Mouse (Mus musculus) adrenal gland, adult 18-20 months (tissue): ENCODE data around the gene Rai14. TPM values are rescaled to one million over a fixed set of nuclear protein-coding genes. Genes with fewer than 3 reads are reported as not detected.

Experiments used
- DNase-seq, 2 experiments: peaks; one replicate each; pipeline ENCODE4 v3.0.0; 2021 to 2022; ENCODE audit warnings: low spot score in 2 of 2
- total RNA-seq, 2 experiments: library from RNA; stranded (reverse); gene quantifications; 1 replicate in 1 of 2; 2 replicates in 1 of 2; pipeline ENCODE4 v1.2.3; 2021

The Rai14 gene
- total RNA-seq, 2 experiments from 2014 or later = 26.9 to 28.7 TPM

DNA sequence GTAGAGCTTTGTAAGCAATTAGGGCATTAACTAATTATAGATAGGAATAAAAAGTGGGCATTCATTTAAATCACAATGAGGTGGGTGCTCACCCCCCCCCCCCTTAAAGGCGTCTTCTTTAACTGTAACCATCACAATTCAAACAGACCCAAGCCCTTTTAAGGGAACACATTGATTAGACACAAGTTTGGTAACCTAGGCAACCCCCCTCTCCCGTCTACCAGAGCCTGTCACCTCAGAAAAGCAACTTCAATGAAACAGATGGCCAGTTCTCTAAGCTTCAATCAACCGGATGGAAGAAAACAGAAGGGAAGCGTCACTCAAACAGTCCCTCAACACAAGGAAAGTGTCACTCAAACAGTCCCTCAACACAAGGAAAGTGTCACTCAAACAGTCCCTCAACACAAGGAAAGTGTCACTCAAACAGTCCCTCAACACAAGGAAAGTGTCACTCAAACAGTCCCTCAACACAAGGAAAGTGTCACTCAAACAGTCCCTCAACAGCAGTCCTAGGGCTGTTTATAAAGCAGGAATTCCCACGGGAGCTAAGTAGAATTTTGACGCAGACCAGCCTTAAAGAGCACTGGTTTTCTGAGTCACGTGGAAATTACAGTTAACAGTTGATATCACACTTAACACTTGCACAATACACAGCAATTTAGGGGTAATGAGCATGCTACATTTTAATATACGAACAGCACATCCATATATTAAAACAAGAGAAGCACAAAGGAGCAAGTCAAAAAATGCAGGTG is 59.1 kb downstream of the Rai14 start:
- no peak for DNase-seq

DNA sequence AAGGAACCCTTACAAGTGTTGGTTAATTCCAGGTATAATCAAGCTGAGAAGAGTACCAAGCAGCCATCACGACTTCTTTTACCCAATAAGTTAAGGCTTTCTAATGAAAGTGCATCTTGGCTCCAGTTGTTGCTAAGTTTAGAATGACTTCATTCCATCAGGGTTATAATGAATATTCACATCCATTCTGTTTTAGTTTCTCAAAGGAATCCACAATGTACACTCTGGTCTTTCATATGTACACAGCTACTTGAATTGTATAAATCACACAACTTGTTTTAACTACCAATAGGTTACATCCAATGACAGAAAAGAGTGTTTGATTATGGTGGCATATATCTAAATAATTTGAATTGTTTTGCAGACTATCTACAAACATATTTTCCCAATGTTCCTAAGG is 59.7 kb downstream of the Rai14 start:
- no peak for DNase-seq

DNA sequence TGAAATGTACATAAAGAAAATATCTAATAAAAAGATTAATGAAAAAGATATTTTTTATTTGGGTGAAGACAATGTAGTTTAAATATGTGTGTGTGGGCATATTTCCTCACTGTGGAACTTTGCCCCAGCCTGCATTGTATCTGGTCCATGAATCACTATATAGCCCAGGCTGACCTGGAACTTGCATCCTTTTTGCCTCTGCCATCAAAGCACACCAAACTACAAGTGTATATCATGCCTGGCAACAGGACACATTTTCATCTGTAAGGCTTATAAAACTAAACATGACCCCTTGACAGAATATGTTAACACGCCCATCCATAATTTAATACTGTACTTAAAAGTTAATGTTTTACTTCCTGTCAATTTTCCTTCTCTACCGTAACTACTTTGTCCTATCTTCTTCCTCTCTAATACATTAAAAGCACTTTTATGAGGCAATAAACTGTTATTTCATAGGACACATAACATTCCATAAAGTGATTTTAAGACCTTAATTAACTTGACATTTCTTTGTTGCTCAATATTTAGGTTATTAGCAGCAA is 61.4 kb downstream of the Rai14 start:
- no peak for DNase-seq

DNA sequence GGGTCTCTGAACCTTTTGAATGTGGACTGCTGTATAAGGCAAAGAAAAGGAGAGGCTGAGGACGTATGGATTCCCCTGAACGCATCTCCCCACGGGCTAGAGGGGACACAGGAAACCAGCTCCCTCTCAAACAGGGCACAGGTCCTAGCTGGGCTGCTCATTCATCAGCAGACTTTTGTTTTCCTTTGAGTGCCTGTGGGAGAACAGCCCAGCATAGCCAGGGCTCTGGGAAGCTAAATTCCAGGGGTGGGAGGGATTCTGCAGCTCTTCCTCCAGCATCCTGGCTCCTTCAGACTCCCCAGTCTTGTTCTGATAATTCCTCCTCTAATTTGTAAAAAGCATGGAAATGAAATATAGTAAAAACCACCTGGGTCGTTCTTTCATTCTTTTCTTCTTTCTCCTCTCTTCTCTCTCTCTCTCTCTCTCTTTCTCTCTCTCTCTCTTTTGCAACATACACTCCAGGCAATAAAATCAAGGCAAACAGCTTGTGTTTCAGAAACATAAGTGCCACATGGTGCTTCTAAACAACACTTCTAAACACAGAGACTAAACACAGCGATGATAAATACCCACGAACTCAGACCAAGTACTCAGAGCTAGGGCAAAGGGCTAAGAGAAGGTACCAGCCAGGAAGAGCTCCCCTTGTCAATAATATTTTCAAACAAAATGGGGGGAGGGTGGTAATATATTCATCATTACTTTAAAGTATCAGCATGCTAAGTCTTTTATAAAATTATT is 65.9 kb downstream of the Rai14 start:
- no peak for DNase-seq

DNA sequence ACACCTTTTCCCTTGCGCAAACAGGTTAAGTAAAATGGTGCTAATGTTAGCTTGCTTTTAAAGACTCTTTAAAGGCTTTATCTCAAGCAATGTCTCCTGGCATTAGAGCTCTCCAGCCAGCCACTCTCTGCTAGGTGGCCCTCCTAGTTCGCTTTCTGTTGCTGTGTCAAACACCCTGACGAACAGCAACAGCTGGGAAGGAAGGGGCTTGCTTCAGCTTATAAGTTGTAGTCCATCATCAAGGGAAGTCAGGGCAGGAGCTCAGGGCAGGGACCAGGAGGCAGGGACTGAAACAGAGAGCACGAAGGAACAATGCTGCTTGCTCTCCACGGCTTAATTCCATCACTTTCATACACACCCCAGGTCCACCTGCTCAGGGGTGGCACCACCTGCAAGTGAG is 68.1 kb downstream of the Rai14 start:
- DNase-seq = no peak

DNA sequence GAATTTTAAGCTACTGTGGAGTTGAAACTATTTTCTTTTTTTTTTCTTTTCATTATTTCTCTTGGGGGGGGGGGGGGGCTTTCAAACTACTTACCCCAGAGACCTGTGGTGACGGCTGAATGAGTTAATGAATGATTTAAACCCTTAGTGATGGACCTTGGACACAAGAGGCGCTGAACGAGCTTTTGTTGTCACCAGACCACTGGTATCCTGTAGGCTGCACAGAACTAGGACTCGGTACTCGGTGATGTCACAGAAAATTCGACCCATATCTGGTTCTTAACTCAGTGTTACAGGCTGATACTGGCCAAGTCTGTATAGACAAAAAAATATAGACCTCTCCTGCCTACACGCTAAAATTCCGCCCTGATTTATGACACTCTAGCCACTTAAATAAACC is 69.3 kb downstream of the Rai14 start:
- DNase-seq = no peak

DNA sequence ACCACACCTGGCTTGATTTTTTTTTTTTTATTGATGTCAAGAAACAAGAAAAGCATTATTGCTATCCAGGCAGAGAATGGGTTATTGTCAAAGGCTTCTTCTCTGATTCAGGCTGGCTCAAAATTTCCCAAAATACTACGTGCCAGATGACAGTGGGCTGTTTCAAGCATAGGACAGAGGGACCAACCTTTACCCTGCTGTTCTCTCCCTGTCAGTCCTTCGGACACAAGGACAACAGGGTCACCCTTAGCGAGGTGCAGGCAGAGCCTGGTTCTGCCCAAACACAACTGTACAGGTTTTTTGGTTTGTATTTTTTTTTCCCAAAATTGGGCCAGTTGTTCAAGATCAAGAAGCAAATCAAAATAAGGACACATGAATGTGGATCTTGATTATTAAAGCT is 70.6 kb downstream of the Rai14 start:
- no peak for DNase-seq

DNA sequence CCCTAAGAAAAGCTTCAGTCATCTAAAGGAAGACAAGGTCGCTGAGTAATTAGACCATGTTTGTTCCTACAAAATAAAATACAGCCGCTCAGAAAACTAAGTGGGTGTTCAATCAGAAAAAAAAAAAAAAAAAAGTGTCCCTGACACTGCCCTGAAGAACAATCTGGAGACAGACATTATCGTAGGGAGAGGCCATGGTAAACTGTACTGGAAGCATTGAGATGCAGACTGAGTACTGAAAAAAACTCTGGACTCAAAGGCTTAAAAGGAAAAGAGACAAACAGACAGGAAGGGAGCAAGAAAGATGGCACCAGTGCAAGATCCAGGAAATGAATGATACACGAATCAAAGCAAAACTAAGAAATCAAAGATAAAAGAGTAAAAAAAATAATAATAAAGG is 71.2 kb downstream of the Rai14 start:
- no peak for DNase-seq

DNA sequence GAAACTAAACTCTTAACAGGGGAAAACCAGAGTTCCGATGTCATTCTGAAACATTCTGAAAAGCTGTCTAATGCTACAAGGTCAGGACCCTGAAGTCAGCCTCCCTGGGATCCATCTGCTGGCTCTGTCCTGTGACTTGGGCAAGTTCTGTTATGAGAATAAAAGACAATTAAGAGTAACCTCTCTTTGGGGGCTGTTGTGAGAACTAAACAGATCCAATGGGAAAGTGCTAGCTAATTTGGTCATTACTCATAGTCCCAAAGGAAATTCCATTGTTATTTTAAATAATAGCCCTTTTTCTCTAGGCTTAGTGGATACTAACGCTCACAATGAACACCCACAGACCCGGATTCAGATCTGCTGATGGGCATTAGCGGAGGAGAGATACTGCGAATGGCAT is 72.0 kb downstream of the Rai14 start:
- no peak for DNase-seq

DNA sequence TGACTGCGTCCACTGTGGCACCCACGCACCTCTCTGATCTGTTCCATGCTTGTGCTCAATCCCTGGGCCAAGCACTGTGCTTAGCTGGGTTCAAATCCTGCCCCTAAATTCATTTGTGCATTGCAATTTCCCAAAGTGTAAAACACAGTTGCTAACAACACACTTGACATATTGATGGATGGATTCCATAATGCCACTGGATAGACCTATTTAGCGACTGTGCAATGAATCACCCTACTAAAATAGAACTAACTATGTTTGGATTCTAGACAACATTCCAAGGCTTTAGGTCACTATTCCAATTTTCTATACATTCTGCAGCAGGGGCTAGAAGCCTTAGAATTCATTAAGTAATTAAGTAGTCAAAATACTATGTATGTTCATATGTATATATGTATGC is 73.7 kb downstream of the Rai14 start:
- DNase-seq = no peak

DNA sequence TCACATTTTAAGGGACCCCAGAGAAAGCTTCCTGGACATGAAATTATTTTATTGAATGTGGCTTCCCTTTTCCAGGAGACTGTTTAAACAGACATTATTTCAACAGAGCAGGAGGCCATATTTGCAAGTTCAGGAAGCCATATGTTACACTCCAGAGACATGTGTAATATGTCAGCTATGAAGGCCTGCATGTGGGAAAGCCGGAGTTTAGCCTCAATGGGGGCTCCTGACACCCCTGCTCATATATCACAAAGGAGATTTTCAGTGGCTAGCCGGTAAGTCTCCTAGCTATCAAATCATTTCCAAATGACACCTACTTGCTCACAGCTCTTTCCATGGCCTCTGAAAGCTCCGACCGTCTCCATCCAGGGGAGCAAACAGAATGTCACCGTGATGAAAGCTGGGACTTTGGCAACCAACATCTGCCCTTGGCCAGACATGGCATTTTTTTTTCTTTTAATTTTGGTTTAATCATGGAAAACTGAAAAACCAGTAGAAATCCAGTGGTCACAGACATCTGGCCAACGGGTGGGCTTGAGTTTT is 77.1 kb downstream of the Rai14 start:
- DNase-seq = no peak

DNA sequence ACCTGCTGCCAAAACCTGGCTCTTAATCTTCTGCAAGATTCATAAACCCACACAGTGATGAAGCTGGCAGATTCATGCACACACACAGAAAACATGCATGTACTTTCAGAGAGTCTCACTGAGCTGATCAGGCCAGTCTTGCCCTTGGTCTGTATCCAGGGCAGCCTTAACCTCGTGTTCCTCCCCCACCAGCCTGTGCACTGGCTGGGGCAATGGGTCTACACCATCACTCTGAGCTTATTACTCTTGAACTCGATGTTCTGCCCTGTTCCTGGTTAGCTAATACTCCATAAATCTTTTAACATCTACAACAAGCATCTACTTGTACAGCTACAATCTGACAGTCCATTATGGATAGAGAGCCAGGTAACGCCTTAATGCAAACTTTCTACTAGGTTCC is 77.6 kb downstream of the Rai14 start:
- no peak for DNase-seq

DNA sequence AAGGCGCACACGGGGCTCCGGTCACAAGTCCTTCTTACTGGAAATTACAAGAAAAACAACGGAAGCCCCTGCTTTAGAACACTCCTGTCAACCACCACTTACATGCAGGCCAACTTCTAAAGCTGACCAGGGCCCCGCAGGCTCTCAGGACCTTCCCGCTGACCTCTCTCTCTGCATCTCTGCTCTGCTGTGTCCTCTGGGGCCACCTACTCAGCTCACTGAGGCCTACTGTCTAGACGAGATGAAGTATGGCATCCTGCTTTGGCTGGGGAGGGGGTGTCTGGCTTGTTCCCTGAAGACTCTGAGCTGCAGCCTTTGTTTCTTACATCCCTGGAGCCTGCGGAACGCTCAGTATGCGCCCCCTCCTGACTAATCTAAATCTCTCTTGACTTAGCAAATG is 79.3 kb downstream of the Rai14 start:
- no peak for DNase-seq

DNA sequence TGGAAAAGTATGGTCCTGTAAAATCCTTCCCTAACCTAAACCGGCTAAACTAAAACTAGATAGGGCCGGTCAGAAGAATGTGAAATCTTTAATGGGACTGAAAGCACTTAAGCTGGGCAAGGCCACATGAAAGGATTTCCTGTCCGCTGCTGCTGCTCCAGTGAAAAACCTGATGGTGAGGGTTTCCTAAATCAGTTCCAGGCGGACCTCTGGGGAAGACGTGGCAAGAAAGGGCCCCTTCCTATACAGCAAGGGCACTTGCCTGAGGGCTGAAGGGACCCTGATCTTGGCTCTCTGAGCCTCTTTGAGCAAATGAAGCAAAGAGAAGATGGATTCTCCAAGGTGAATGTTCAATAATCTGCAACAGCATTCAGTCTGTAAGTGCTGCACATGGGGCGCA is 80.2 kb downstream of the Rai14 start:
- DNase-seq = no peak

DNA sequence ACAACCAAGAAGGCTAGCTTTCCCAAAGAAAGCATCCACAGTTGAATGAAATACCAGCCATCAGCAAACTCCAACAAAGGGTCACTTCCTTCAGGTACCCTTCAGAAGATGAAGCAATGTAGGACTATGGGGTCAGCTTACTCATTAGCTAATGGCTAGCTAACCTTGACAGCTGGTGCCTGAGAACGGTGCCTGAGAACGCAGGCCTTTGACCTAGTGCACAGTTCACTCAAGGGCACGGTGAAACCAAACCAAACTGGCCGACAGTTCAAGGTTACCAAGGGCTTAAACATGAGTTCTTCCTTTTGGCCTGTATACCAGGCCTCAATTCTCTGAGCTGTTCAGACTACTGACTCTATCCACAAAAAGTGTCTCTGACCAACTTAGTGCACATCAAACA is 81.0 kb downstream of the Rai14 start:
- no peak for DNase-seq

DNA sequence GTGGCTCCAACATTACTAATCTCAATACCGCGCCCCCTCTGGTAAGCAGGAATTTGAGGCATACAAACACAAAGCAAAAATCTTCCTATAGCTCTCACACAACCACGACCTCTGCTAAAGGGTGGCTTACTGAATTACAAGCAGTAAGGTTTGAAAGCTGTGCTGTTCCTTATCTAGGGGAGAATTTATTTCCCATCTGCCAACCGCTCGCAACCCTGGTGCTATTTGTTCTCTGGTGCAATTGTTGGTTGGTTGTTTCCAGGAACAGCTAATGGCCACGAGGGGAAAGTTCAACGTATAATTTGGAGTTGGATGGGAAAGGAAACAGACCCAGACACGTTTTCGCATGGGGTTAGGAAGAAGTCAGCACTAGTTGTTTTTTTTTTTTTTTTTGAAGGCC is 81.8 kb downstream of the Rai14 start:
- DNase-seq = no peak

DNA sequence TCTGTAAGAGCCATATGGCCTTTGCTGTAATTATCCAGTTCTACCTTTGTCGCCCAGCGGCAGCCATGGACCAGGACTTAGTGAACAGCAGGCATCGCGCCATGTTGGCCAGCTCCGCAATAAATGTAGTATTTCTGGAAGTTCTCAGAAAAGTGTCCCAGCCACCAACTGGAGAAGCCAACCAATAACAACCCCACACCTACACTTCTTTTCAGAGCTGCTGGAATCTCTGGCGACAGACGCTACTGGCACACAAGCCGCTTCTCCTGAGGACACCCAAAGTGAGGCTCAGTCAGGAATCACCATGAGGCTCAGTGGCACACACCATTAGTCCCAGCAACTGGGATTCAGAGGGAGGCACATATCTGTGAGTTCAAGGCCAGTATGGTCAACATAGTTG is 82.4 kb downstream of the Rai14 start:
- no peak for DNase-seq

DNA sequence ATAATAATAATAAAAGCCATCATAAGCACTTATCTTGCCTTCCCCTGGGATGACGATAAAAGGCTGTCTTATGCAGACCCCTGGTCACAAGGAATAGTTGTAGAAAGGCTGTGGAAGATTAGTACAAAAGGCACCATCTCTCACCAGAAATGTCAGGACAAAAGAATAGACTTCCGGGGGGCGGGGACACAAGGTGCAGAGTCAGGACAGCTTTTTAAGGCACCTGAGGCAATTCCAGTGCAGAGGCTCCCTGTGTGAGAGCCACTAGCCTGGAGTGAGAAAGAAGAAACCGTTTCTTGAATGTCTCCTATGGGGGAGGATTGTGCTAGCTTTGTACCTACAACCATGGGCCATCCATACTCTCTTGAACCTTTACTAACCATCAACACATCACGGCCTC is 82.9 kb downstream of the Rai14 start:
- DNase-seq = no peak

DNA sequence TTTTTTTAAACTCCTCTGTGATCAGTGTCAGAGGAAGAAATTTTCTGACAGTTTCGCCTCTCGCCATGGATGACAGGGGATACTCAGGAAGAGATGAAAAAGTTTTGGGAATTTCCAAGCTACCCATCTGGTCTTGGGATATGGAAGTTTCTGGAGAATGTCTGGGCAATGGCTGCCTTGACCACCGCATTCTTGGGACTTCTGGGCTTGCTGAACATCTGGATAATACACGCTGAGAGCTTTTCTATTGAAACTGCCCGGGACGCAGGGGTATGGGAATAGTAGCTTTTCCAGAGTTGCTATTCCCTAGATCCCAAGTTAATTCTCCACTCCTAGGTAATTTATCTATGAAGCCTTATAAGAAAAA is 85.5 kb downstream of the Rai14 start:
- DNase-seq = no peak

DNA sequence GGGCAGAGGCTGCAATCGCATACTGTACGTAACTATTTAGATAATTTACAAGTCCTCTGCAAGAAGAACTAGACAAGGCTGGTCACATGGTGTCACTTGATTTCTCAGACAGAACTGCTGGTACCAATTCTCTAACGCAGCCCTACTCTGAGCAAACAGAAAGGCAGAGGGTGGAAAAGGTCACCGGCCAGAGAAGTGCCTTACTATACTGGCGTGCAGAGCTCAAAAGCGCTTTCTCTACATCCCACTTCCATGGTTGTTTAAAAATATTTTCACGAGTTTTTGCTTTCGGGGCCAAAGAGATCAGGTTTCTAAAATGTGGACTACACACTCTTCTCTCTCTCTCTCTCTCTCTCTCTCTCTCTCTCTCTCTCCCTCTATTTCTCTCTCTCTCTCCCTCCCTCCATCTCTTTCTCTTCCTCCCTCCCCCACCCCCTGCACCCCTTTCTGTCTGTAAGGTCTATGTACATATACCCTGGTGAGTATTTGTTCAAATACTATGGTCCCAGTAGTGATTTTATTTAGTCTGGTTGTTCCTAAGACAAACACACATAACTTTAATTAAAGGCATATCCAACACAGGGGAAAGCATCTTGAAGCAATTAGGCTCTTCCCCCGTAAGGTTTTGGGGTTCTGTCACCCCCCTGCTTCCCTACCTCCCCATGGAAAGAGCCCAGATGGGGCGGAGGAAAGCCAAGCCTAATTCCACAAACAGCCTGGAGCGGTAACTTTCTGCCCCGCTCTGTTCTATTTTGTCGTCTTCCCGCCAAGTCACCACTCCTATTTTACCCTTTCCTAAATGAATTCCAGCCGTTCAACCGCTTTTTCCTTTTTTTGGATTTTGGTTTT is 86.1 kb downstream of the Rai14 start:
- DNase-seq = no peak

DNA sequence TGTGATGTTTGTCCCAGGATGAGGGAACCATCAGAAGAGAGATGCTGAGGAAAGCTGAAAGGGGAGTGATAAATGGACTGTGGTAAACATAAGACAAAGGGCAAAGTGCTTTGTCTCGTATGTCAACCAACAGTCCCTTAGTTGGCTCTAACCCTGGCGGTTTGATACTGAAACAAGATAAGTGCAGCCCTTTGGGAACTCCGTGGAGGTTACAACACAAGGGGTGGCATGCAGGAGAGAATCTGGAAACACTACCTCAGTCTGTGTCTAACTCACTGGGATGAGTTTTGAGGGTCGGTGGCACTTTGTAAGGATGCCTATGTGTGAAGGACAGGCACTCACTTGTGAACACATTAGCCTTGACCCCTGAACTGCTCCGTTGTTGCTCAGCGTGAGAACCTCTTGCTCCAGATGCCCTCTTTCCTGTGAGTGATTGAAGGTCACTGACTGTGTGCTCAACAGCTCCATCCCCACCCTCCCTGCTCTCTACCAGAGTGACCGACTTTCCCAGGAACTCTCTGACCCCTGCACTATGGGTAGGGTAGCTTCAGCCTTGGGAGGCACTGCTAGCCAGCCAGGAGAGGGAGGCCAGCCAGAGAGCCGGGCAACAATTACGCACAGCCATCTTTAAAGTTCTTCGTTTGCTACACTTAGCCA is 90.7 kb downstream of the Rai14 start:
- peak in 1 of 2 experiments; percentile 21 for DNase-seq
